Mouse (Mus musculus) thymus, postnatal 14 days (tissue): ENCODE data around the gene Ccin.
A peak's percentile ranks its signal among the peaks of the same experiment; 100 is the strongest.

Experiments used
- DNase-seq: peaks from one replicate; pipeline ENCODE4 v3.0.0; 2021

Gene Ccin

DNA sequence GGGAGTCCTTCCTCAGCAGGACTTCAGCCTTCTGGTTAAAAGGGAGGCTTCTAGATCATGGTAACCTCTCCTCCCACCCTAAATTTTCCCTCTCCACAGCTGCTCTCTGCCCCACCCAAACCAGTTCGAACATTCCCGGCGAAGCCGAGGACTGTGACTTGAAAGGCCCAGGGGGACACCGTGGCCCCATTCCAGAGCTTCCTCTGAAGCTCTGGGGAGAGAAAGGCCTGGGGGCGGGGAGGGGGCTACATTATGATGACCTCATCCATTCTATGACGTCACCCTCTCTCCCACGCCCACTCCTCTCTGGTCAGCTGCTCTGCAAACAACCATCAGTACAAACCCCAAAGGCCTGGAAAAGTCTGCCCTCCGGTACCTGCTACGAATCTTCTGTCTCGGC, at the start of gene Ccin:
Gene Ccin, plus strand, starts transcription at position 303 of the 400 bp plus-strand sequence.
- DNase-seq = no peak

DNA sequence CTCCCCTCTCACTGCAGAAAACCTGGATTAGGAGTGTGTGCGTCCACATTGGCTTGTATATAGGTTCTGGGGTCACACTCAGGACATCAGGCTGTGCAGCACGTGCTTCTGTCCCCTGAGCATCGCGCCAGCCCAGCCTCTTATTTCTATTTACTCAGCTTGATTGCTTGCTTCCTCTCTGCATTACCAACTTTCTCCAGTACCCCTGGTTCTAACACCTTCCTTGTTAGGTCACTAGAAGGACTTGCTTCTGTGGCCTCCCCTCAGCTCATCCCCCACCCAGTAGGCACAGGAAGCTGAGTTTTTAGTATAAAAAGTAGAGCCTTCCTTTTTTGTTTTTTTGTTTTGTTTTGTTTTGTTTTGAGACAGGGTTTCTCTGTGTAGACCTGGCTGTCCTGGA, 47.1 kb upstream of the Ccin start:
- DNase-seq = no peak

DNA sequence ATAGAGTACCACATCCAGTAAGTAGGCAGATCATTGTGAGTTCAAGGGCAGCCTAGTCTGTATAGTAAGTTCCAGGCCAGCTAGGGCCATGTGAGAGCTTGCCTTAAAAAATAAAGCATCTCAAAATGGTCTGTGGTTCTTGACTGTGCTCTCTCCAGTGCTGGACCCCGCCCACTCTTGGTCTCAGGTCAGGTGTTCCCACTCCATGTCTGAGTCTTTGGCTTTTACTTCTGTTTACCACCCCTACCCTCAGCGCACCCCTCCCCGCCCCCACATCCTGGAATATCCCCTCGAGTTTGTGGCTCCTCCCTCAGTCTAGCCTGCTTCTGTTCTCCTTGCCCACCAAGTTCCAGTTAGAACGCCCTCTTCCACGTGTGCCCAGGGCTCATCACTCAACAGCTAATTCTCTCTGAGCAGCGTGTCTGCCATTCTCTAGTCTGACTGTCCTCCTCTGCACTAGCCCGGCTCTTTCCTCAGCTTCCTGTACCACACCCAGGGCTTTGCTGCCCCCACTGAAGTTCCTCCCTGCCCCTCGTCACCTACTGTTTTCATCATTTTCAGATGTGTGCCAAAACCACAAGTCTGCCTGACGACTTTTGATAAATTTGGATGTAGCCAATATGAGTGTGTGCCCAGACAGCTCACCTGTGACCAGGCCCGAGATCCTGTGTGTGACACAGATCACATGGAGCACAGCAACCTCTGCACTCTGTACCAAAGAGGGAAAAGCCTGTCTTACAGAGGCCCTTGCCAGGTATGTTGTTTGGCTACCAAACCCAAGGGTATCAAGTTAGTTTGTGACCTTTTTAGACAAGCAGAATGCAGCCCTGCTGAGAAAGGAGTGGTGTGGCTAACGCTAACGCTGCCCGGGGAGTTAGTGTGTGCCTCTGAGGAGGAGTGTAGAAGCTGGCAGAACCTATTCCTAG, 46.3 kb upstream of the Ccin start:
- peak; percentile 13 for DNase-seq

- no peak for DNase-seq
Observed at GRCm38 (mm10) chr4:43941315-43941714, 42.0 kb upstream of the Ccin start.

DNA sequence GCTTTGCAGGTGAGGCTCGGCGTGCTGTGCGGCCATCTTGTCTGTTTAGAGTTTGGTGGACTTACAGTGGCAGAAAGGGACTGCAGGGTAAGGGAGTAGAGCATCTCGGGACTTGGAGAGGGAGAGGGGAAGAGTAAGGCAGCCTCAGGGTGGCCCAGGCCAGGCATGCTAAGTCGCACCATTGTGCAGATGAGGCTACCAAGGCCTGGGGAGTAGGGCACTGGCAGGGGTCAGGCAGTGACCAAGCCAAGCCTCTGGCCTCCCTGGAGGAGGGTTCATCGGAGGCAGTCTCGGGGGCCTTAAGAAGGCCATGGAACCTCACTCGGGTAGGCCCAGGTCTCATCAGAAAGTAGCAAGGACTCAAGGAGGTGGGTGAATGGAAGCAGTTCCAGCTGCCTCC, 40.9 kb upstream of the Ccin start:
- DNase-seq = no peak

DNA sequence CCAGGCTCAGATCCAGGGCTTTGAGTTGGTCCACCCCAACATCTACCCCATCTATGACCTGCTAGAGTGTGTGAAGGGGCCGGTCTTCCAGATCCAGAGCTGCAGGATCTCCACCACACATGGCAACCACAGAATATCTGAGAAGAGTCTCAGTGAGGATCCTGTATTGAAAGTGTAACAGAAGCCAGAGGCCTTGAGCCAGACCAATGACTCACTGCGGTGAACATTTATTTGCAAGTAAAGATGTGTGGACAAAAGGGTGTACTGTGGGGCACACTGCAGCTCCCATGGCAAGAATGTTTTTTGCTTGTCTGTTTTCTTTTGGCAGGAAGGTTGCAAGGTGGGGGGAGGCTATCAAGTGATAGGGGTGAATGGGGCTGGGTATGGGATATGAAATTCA, 35.7 kb upstream of the Ccin start:
- DNase-seq = no peak

DNA sequence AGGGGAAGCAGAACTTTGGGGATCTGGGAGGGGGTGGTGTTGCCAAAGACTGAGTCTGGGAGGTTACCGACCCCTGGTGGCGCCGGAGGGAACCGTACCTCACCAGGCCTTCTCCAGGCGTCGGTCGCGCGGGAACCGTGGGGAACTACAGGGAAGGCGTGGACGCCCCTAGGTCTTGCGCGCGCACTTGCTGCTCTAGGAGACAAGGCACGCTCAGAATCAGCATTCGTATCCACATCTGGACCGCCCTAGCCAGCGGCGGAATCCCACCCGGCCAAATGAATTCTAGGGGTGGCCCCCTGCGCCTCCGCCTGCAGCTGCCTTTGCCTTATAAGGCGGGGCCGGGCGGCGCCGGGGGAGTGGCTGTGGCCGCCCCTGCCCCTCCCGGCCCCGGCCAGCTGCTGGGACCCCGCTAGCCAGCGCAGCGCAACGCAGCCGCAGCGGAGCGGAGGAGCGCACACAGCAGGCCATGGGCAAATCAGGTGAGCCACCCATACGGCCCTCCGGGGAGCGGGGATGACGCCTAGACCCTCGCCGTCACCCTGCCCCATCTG, 25.9 kb upstream of the Ccin start, which contains the start of gene Glipr2:
Gene Glipr2, plus strand, starts transcription at position 110 of the 554 bp plus-strand sequence.
- DNase-seq = peak; percentile 90

DNA sequence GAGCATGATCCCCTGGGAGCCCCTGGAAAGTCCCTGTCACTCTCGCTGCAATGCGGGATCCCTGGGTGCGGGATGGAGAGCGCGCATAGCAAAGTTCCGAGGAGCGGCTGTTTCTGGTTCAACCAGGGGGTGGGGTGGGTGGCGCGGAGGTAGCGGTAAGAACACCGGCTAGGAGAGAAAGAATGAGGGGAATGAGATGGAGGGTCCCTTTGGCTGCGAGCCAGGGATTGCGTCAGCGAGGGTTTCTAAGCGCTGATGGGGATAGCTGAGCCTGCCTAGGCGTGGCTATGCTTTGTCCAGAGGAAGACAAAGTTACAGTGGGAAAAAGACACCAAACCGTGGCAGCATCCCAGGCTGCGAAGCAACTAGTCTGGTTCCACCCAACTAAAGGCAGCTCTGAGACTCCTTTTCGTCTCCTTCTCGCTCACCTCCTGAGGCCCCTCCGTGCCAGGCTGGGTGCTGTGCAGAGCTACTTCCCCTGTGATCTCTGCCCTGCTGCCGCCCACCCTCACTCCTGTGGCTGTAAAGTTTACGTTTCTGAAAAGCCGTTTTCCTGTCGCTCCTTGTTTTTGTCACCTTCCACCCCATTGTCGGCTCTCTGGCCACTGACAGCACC, 25.3 kb upstream of the Ccin start:
- DNase-seq = peak; percentile 67

GRCm38 (mm10) chr4:43959523-43960179, 23.6 kb upstream of the Ccin start:
- DNase-seq = no peak

DNA sequence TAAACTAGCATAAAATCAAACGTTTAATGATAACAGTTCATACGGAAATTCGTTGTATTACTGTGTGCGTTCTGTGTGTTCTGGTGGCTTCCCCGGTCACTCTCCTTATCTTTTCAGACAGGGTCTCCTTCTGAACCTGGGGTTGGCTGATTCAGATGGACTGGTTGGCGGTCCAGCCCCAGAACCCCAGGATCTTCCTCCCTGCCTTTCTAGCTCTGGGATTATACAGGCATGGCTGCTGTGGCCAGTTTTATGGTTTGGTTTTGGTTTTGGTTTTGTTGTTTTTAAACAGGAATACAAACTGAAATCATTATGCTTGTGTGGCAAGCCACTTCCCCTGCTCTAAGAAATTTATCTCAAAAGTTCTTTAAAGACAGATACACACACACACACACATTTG, 23.1 kb upstream of the Ccin start:
- no peak for DNase-seq

DNA sequence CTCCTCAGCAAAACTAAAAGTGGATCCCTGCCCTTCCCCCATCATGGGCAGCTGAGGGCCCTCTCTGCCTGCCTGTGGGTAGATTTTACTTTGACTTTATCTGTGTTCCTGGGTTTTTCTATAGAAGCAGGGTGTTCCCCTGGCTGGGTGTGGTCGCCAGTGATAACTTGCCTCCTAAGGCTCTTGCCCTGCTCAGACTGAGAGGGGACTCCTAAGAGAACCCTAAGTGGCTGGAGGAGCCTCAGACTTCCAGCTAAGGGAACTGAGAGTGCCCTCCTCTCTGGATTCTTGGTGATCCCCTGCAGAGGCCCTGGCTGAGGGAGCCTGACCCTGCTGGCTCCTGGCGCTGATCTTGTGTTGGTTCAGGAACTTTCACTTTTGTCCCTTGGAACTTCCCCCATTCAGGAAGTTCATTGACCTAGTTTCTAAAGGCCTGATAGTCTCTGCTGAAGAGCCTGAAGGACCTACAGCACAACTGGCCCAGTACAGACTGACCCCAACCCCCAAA, 18.9 kb upstream of the Ccin start:
- DNase-seq = peak; percentile 37

- no peak for DNase-seq
Observed at GRCm38 (mm10) chr4:43964951-43965684, 18.2 kb upstream of the Ccin start.

- no peak for DNase-seq
Observed at GRCm38 (mm10) chr4:43965856-43966535, 17.3 kb upstream of the Ccin start.

- DNase-seq = no peak
Observed at GRCm38 (mm10) chr4:43968650-43969049, 14.6 kb upstream of the Ccin start.

DNA sequence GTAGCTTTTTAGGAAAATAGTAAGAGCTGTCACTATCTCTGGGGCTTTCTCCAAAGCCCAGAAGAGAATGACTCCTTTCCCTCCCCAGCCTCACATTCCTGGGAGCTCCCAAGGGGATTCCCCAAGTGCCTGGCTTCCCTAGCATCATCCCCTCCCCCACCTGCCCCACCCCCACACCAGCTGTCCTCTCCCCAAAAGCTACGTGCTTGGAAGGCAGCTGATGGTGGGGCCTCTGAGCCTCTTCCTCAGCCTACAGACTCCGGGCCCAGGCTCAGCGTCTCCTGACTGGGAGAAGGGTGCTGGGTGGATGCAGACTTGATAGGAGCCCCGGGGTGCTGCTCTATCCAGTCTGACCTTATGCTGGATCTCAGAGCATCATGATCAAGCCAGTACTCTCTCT, 13.9 kb upstream of the Ccin start:
- DNase-seq = no peak

DNA sequence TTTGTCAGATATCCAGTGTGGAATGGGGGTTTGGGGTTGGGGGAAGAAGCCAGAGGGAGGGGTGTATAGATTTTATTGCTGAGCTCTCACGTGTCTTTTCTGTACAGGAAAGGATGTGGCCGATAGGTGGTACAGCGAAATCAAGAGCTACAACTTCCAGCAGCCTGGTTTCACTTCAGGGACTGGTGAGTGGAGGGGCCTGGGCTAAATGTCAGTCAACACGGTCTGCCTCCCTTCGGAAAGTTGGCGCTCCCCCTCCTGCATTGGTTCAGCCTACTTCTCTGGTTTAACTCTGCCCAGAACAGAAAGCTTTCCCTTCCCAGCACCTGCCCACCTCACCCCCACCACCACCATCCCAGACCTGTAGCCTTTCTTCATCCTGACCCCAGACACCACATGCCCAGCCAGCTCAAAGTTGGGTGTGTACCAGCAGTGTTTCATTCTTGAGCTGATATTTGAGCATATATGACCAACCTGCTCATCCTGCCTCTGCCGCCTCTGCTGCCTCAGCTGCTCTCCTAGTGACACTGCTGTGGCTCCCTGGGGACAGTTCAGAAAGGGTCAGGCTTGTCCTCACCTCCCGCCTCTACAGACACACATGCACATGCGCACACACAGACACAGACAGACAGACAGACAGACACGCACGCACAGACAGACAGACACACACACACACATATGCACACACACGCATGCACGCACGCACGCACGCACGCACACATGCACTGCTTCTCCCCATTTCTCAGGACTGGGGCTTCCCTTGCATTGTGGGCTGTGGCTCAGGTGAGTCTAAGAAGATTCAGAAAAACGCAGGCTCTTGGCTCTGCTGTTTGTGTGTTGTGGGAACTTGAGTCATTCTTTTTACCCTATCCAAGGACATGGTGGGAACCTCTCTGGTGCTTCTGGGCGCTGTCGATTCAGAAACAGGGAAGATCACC, 12.6 kb upstream of the Ccin start:
- DNase-seq = peak; percentile 39

- no peak for DNase-seq
Observed at GRCm38 (mm10) chr4:43971541-43972136, 11.6 kb upstream of the Ccin start.

DNA sequence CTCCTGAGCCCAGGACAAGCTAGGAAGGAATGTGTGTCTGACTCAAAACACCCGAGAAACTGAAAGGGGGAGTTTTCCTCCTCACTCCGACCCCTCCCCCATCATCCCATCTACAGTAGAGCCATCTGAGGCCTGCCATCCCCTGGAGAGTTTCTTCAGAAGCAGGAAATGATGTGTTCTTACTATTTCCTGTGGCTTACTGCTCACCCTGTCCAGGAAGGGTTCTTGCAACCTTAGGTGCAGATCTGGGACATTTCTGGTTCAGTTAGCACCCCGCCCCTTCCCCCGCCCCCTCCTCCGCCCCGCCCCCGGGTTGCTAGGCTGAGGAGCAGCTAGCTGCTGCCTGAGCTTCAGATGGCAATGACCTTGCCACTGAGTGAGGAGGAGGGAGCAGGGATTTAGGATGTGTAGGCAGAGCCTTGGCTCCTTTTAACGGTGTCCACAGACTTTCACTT, 11.1 kb upstream of the Ccin start:
- DNase-seq = peak; percentile 73

DNA sequence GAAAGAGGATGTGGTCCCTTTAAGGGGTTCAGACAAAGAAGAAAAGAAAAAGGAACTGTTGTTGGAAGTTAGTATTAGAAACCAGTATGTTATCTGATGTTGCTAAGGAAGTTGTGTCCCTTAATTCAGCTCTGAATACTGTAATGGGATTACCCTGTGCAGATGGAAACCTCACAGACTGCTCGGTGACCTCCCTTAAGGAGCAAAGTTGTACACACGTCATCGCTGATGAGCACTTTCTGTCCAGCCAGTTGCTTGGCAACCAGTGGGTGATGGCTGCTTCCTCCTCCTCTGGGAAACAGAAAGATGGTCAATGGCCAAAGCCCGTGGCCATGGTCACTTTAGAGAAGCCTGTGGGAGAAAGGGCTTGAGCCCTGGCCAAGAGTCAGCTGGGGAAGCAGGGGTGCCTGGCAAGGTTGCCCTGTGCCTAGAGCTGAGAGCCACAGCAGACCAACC, 9.7 kb upstream of the Ccin start:
- DNase-seq = no peak
